Mouse (Mus musculus): ENCODE measurements around the gene Fam20b.

DNA sequence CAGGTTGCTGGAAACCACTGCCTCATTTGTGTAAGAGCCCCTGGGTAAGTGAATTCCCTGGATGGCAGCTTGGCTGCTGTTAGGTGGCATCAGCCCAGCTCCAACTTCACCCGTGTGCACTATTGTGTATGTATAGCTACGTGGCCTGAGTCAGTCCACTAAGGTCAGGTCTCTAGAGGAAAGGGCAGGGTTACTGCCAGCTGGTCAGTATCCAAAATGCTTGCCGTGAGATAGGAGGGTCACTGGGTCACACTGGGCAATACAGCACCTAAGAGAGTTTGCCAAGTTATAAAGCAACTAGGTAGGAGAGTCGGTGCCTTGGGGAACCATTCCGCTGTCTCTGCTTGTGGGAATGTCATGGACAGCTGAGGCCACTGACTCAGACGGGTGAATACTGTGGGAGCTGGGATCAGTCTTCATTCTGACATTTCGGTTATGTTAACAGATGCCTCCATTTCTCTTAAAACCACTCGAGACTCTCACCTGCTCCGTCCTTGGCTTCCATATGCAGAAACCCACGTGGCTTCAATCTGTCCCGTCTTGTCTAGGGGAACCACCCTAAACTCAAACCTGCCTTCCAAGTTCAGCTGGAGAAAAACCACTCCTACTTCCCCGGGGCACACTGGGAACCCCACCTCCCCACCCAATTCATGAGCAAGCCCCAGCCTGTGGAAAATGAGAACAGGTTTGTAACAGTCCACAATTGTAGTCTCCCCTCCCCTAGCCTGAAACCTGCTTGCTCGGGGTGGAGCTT is 58.8 kb downstream of the Fam20b start:
- TF ChIP-seq CTCF (conservative IDR thresholded peaks at IDR 0.05; ENCODE audit: insufficient read depth, insufficient read length, low read depth, low read length) (no peak), POLR2A (IDR thresholded peaks at IDR 0.05; ENCODE audit: low read depth, low read length) (no peak)

Data from kidney, adult 2 months (tissue).